In genomic region chr17:14280425-14280833, GRCm38 (mm10) we compare ENCODE assay signal across 8 mouse cellular contexts. TPM values are rescaled to one million over a fixed set of nuclear protein-coding genes. Genes with fewer than 3 reads are reported as not detected.
DNase-seq lines count a peak whose midpoint lies in the region; ATAC-seq and TF ChIP-seq lines count a peak whose summit lies in the region.

No protein-coding gene starts in this region.

- no peak for TF ChIP-seq EP300 in stomach, postnatal 0 days (optimal IDR thresholded peaks at IDR 0.05)

- under 1% methylated on average over 31 of the region's 31 CpGs for WGBS in forebrain, embryonic 10.5 days
- under 1% methylated on average over 31 of the region's 31 CpGs for WGBS in hindbrain, embryonic 10.5 days
- under 1% methylated on average over 31 of the region's 31 CpGs for WGBS in lung, embryonic 15.5 days
- WGBS in stomach, postnatal 0 days, result under 1% methylated on average over 31 of the region's 31 CpGs

- peak overlapping the region; percentile 29 for H3K9ac ChIP-seq in lung, embryonic 15.5 days
- peak overlapping the region; percentile 59 for H3K9ac ChIP-seq in stomach, postnatal 0 days (ENCODE audit: low read length)

- ATAC-seq in lung, embryonic 15.5 days (ENCODE audit: borderline replicate concordance, extremely low read depth, low FRiP score, low TSS enrichment), result 0 out of 2 replicates have a peak, but pooled peaks have one; percentile 23
- ATAC-seq in stomach, postnatal 0 days (ENCODE audit: low FRiP score, low TSS enrichment), result no peak

- no peak overlapping the region for H3K27ac ChIP-seq in forebrain, embryonic 10.5 days
- no peak overlapping the region for H3K27ac ChIP-seq in hindbrain, embryonic 10.5 days
- H3K27ac ChIP-seq in lung, embryonic 15.5 days, result peak overlapping the region; percentile 70
- H3K27ac ChIP-seq in stomach, postnatal 0 days (replicated peaks), result peak overlapping the region; percentile 45

- H3K4me2 ChIP-seq in lung, embryonic 15.5 days, result peak overlapping the region; percentile 91
- H3K4me2 ChIP-seq in stomach, postnatal 0 days (replicated peaks; ENCODE audit: low read depth), result peak overlapping the region; percentile 89

- H3K27me3 ChIP-seq in forebrain, embryonic 10.5 days (ENCODE audit: poor library complexity, severe bottlenecking), result peaks cover 91% of the 10 kb centered on the region
- H3K27me3 ChIP-seq in hindbrain, embryonic 10.5 days (ENCODE audit: insufficient read depth, poor library complexity, severe bottlenecking), result peaks cover 84% of the 10 kb centered on the region
- H3K27me3 ChIP-seq in lung, embryonic 15.5 days, result peaks cover 66% of the 10 kb centered on the region
- no peaks in the 10 kb centered on the region for H3K27me3 ChIP-seq in stomach, postnatal 0 days (ENCODE audit: control insufficient read depth, insufficient read depth, low read length)

- peak; percentile 11 for DNase-seq in right cerebral cortex, postnatal 14 days
- no peak for DNase-seq in right cerebral cortex, adult 18-20 months
- peak; percentile 23 for DNase-seq in forebrain, embryonic 10.5 days (ENCODE audit: extremely low spot score, low spot score)
- DNase-seq in hindbrain, embryonic 10.5 days (ENCODE audit: low spot score), result peak; percentile 39
- peak; percentile 31 for DNase-seq in stomach, postnatal 0 days (ENCODE audit: low spot score)
- DNase-seq in spleen, postnatal 36 days (ENCODE audit: low spot score in 2 of 2), result no peak
- no peak for DNase-seq in c-Kit-positive CD71-positive TER-119-positive erythroid progenitor cells, embryonic 14.5 days (ENCODE audit: low spot score)

- H3K9me3 ChIP-seq in forebrain, embryonic 10.5 days, result no peaks in the 10 kb centered on the region
- no peaks in the 10 kb centered on the region for H3K9me3 ChIP-seq in hindbrain, embryonic 10.5 days
- no peaks in the 10 kb centered on the region for H3K9me3 ChIP-seq in lung, embryonic 15.5 days
- no peaks in the 10 kb centered on the region for H3K9me3 ChIP-seq in stomach, postnatal 0 days (ENCODE audit: control insufficient read depth, low read length)

- H3K4me1 ChIP-seq in forebrain, embryonic 10.5 days, result peaks cover 24% of the 10 kb centered on the region
- H3K4me1 ChIP-seq in hindbrain, embryonic 10.5 days (replicated peaks), result peaks cover 29% of the 10 kb centered on the region
- peaks cover 30% of the 10 kb centered on the region for H3K4me1 ChIP-seq in lung, embryonic 15.5 days
- H3K4me1 ChIP-seq in stomach, postnatal 0 days (replicated peaks; ENCODE audit: control insufficient read depth, insufficient read depth), result no peaks in the 10 kb centered on the region; the same call in 1 of the 2 replicates

- no peak; the same call in 1 of the 2 replicates for TF ChIP-seq CTCF in stomach, postnatal 0 days (IDR thresholded peaks at IDR 0.05; ENCODE audit: low read depth)

- H3K36me3 ChIP-seq in forebrain, embryonic 10.5 days (replicated peaks), result no peaks in the 10 kb centered on the region
- H3K36me3 ChIP-seq in hindbrain, embryonic 10.5 days, result no peaks in the 10 kb centered on the region
- H3K36me3 ChIP-seq in lung, embryonic 15.5 days, result no peaks in the 10 kb centered on the region
- H3K36me3 ChIP-seq in stomach, postnatal 0 days (ENCODE audit: control insufficient read depth, insufficient read depth, low read length), result no peaks in the 10 kb centered on the region

- H3K4me3 ChIP-seq in forebrain, embryonic 10.5 days, result peak overlapping the region; percentile 59
- peak overlapping the region; percentile 60 for H3K4me3 ChIP-seq in hindbrain, embryonic 10.5 days
- H3K4me3 ChIP-seq in lung, embryonic 15.5 days, result peak overlapping the region; percentile 50
- peak overlapping the region; percentile 60 for H3K4me3 ChIP-seq in stomach, postnatal 0 days (ENCODE audit: low read depth, low read length)

RNA-seq across cellular contexts. Expression of gene Smoc2, which starts 1.1 kb away (rescaled TPM):
- polyA plus RNA-seq in forebrain, embryonic 10.5 days (2016; fragmentation: Nextera tagmentation; extraction: Ambion mirVana), result 3.0 and 3.8 TPM in 2 replicates
- 3.6 and 7.9 TPM in 2 replicates for polyA plus RNA-seq in hindbrain, embryonic 10.5 days (2016; fragmentation: Nextera tagmentation; extraction: Ambion mirVana)
- 66.1 and 67.0 TPM in 2 replicates for polyA plus RNA-seq in lung, embryonic 15.5 days (2015; fragmentation: Nextera tagmentation; extraction: Ambion mirVana)
- 58.6 and 59.2 TPM in 2 replicates for polyA plus RNA-seq in stomach, postnatal 0 days (2015; fragmentation: Nextera tagmentation; extraction: Ambion mirVana)

Comparison
In these comparisons a context has a peak if more than half of its experiments do, and no peak if none do; other contexts are left out.
1. DNase-seq: peak in right cerebral cortex, postnatal 14 days (single experiment), forebrain, embryonic 10.5 days (single experiment), hindbrain, embryonic 10.5 days (single experiment) and stomach, postnatal 0 days (single experiment); none in right cerebral cortex, adult 18-20 months (single experiment), spleen, postnatal 36 days (0 of 2) and c-Kit-positive CD71-positive TER-119-positive erythroid progenitor cells, embryonic 14.5 days (single experiment).
2. H3K27ac ChIP-seq: peak in lung, embryonic 15.5 days (single experiment) and stomach, postnatal 0 days (single experiment); none in forebrain, embryonic 10.5 days (single experiment) and hindbrain, embryonic 10.5 days (single experiment).
3. Peak in every context shown above with its lines, with median percentiles within 50 percentile points of each other: H3K4me3 ChIP-seq.